Mouse (Mus musculus) C2C12 (cell line): Measurements from ENCODE around the gene Wdsub1.

Experiments used
- CEBPB ChIP-seq: IDR thresholded peaks from one replicate; pipeline ENCODE4 v1.6.1; 2011; ENCODE audit warnings: low read depth, mild to moderate bottlenecking, control low read depth, moderate library complexity
- CTCF ChIP-seq: IDR thresholded peaks from one replicate; pipeline ENCODE4 v1.5.1; 2011; ENCODE audit not compliant: control insufficient read depth, insufficient read depth, insufficient read length
- FOSL1 ChIP-seq: IDR thresholded peaks from one replicate; pipeline ENCODE4 v1.8.0; 2011; ENCODE audit warnings: mild to moderate bottlenecking, low read length; ENCODE audit not compliant: poor library complexity, insufficient read depth, severe bottlenecking
- MAX ChIP-seq: IDR thresholded peaks from one replicate; pipeline ENCODE4 v1.6.1; 2011; ENCODE audit warnings: mild to moderate bottlenecking, control low read depth
- MYOD1 ChIP-seq: IDR thresholded peaks from one replicate; pipeline ENCODE4 v1.6.1; 2011; ENCODE audit warnings: low read depth; ENCODE audit not compliant: control insufficient read depth, insufficient read length
- MYOG ChIP-seq: IDR thresholded peaks from one replicate; pipeline ENCODE4 v1.6.1; 2011; ENCODE audit not compliant: control insufficient read depth, insufficient read length; ENCODE audit errors: extremely low read depth
- USF1 ChIP-seq: IDR thresholded peaks from one replicate; pipeline ENCODE4 v1.6.1; 2011; ENCODE audit warnings: low read depth, mild to moderate bottlenecking, control low read depth, moderate library complexity

GRCm38 (mm10) chr2:59854363-59854762 lies 28.0 kb downstream of the Wdsub1 start:
- TF ChIP-seq CTCF (no peak), MAX (no peak), MYOD1 (no peak), USF1 (no peak), CEBPB (no peak), MYOG (no peak), FOSL1 (no peak)
